Mouse (Mus musculus): ENCODE results near the gene Cers3. TPM values are rescaled to one million over a fixed set of nuclear protein-coding genes. Genes with fewer than 3 reads are reported as not detected.

The Cers3 gene
- total RNA-seq, 1 experiment from 2014 or later = not detected

DNA sequence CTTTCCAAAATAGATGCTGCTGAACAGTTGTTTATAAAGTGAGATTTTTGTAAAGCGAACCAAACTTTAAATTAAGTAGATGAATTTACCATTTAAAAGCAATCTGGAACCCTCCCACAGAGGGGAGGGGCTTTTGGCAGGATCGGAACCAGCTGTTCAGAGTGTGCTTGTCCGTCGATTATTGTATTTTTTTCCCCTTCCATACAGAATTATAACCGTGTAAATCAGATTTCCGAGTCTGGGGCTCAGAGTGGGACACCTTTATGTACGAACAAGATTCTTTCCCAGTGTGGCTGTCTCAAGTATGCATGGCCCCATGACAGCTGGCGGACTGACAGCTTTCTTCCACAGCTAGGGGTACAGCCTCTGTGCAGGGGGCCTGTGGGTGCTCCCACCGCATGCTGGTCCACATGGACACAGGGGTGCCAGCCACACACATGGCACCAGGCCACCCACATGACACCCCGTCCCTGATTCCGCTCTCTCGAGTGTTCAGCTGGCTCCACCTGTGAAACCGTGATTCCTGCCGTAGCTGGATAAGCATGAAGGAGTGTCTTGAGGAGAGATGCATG is 128.7 kb downstream of the Cers3 start:
- ATAC-seq (ENCODE audit: extremely low read depth, insufficient number of reproducible peaks, low FRiP score, poor library complexity, severe bottlenecking) = no peak

DNA sequence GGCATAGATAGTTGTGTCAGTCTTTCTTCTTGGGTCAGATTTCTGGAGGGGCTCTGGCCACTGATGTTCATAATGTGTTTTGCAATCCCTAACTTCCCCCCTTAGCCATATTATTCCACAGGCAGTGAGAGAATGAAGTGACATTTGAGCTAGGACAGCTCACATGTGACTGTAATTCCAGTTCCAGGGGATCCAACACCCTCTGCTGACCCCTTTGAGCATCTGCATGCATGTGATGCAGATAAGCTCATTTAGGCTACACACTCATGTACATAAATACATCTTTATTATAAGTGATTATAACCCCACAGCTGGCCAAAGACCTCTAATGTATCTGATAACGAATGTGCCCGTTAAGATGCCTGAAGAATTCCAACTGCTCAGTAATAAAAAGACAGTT is 129.9 kb downstream of the Cers3 start:
- no peak for ATAC-seq (ENCODE audit: extremely low read depth, insufficient number of reproducible peaks, low FRiP score, poor library complexity, severe bottlenecking)

Other genes with a start within 250 kb of the Cers3 start
- 34.6 and 40.2 TPM in 2 replicates for gene Asb7, start 53.9 kb upstream of the Cers3 start, total RNA-seq (2017)
- gene Lins1, start 53.6 kb upstream of the Cers3 start, total RNA-seq (2017) = 19.7 and 22.0 TPM in 2 replicates
- gene Adamts17, start 96.2 kb downstream of the Cers3 start, total RNA-seq (2017) = not detected in 2 replicates